Mouse (Mus musculus) kidney, embryonic 14.5 days (tissue): ENCODE data around the gene Dbn1. TPM values are rescaled to one million over a fixed set of nuclear protein-coding genes. Genes with fewer than 3 reads are reported as not detected.

Source experiments
- ATAC-seq: fragments of 200-750 bp; cut with Nextera tagmentation; 2 replicates; pipeline ENCODE4 v1.8.0; 2017; ENCODE audit warnings: moderate number of reproducible peaks, mild to moderate bottlenecking, moderate TSS enrichment, moderate library complexity; ENCODE audit not compliant: low FRiP score, low TSS enrichment
- H3K27ac ChIP-seq: fragments of 300-500 bp; sonication (generic); 2 replicates; pipeline ENCODE4 v1.5.1; 2014; ENCODE audit warnings: low read depth, mild to moderate bottlenecking, low read length, moderate library complexity, mixed read lengths
- H3K27me3 ChIP-seq: fragments of 300-500 bp; sonication (generic); 2 replicates; pipeline ENCODE4 v1.6.1; 2014; ENCODE audit warnings: mild to moderate bottlenecking, low read length; ENCODE audit not compliant: control insufficient read depth, insufficient read depth
- H3K36me3 ChIP-seq: fragments of 300-500 bp; sonication (generic); 2 replicates; pipeline ENCODE4 v1.6.1; 2014; ENCODE audit warnings: low read length, mixed read lengths; ENCODE audit not compliant: control insufficient read depth, insufficient read depth
- H3K4me1 ChIP-seq: fragments of 300-500 bp; sonication (generic); 2 replicates; pipeline ENCODE4 v1.6.1; 2014; ENCODE audit warnings: low read length, mixed read lengths; ENCODE audit not compliant: control insufficient read depth, insufficient read depth
- H3K4me2 ChIP-seq: fragments of 300-500 bp; sonication (generic); replicated peaks from 2 replicates; pipeline ENCODE4 v1.6.1; 2014; ENCODE audit warnings: low read depth, mild to moderate bottlenecking, low read length
- H3K4me3 ChIP-seq: fragments of 300-500 bp; sonication (generic); 2 replicates; pipeline ENCODE4 v1.5.1; 2014; ENCODE audit warnings: mild to moderate bottlenecking, low read length
- H3K9ac ChIP-seq: fragments of 300-500 bp; sonication (generic); 2 replicates; pipeline ENCODE4 v1.6.1; 2014; ENCODE audit warnings: low read depth, mild to moderate bottlenecking, low read length, moderate library complexity
- H3K9me3 ChIP-seq: fragments of 300-500 bp; sonication (generic); 2 replicates; pipeline ENCODE4 v1.6.1; 2016; ENCODE audit warnings: low read length; ENCODE audit not compliant: control insufficient read depth
- WGBS: fragments of 180-500 bp; shearing (Covaris S2); extraction: QIAGEN DNeasy Blood & Tissue Kit; methylation state at CpG from one replicate; pipeline ENCODE4 v1.1.7; 2014; 5-methylcytosine and 5-hydroxymethylcytosine counted together
- polyA plus RNA-seq: library from polyadenylated mRNA; unstranded; fragments of >200 nt; fragmentation: Nextera tagmentation; extraction: Ambion mirVana; gene quantifications from 2 replicates; pipeline ENCODE4 v1.2.1, GENCODE M21; 2014

Dbn1 gene
- polyA plus RNA-seq, 1 experiment from 2014 or later: 164 TPM

GRCm38 (mm10) chr13:55512379-55513031 lies 24.6 kb upstream of the Dbn1 start:
- Histone ChIP-seq H3K27ac (peak overlapping the region; percentile 72; the same call in 1 of the 2 replicates), H3K27me3 (no peaks in the 10 kb centered on the region; the same call in 1 of the 2 replicates), H3K9me3 (no peaks in the 10 kb centered on the region), H3K9ac (peak overlapping the region; percentile 70), H3K4me1 (peaks cover 26% of the 10 kb centered on the region), H3K4me2 (peak overlapping the region; percentile 93), H3K4me3 (peak overlapping the region; percentile 58), H3K36me3 (peaks cover 28% of the 10 kb centered on the region)
- 1% methylated on average over 25 of the region's 25 CpGs for WGBS
- ATAC-seq: peak; percentile 58

DNA sequence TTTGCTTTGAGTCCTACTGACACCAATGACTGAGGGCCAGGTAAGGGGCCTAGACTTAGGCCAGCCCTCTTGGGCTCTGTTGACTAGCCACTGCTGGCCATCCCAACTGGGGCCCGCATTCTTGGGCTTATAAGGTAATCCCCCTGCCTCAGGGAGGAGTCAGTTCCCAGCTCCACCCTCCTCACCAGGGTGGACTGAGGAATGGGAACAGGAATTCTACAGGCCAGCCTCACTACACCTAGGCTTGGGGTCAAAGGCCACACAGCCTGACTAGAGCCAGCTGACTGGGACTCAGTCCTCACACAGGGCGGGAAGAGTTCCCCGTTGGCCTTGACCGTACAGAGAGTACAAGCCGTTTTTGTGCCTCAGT lies 23.6 kb upstream of the Dbn1 start:
- 39% methylated on average over 5 of the region's 5 CpGs for WGBS
- Histone ChIP-seq H3K4me1 (peaks cover 26% of the 10 kb centered on the region), H3K36me3 (peaks cover 38% of the 10 kb centered on the region), H3K4me2 (peak overlapping the region; percentile 93), H3K9ac (no peak overlapping the region), H3K27ac (peak overlapping the region; percentile 84; the same call in 1 of the 2 replicates), H3K4me3 (peak overlapping the region; percentile 58; the same call in 1 of the 2 replicates), H3K27me3 (no peaks in the 10 kb centered on the region; the same call in 1 of the 2 replicates), H3K9me3 (no peaks in the 10 kb centered on the region)
- ATAC-seq: no peak

- ATAC-seq: peak; percentile 68
- WGBS: 15% methylated on average over 6 of the region's 6 CpGs
- Histone ChIP-seq H3K4me1 (peaks cover 26% of the 10 kb centered on the region), H3K4me3 (peak overlapping the region; percentile 58), H3K4me2 (peak overlapping the region; percentile 93), H3K27ac (peak overlapping the region; percentile 84; the same call in 1 of the 2 replicates), H3K36me3 (peaks cover 44% of the 10 kb centered on the region), H3K9ac (no peak overlapping the region; the same call in 1 of the 2 replicates), H3K27me3 (no peaks in the 10 kb centered on the region; the same call in 1 of the 2 replicates), H3K9me3 (no peaks in the 10 kb centered on the region)
Measured at GRCm38 (mm10) chr13:55510668-55511491, 23.0 kb upstream of the Dbn1 start.

DNA sequence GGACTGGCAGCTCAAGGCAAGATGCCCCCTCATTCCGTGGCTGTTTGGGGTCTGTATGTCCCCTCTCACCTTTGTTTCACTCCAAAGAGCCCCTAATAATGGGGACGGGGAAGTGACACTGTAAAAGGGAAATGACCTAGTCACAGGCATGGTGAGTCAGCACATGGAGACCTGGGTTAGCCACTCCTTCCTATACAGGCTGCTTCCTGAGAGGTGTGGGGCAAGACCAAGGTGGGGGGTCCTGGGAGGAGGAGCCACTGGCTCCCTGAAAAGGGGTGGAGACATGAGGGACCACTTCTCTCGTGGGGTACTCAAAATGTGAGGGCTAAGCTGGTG lies 22.4 kb upstream of the Dbn1 start:
- no peaks in the 10 kb centered on the region for H3K9me3 ChIP-seq
- no peak overlapping the region for H3K4me3 ChIP-seq
- no peaks in the 10 kb centered on the region; the same call in 1 of the 2 replicates for H3K27me3 ChIP-seq
- peak; percentile 2; the same call in 1 of the 2 replicates for ATAC-seq
- 31% methylated on average over 3 of the region's 3 CpGs for WGBS
- peaks cover 50% of the 10 kb centered on the region for H3K36me3 ChIP-seq
- no peak overlapping the region for H3K9ac ChIP-seq
- H3K4me2 ChIP-seq: no peak overlapping the region; the same call in 1 of the 2 replicates
- 0 out of 2 replicates have a peak overlapping the region, but pooled peaks have one; percentile 51 for H3K27ac ChIP-seq
- peaks cover 26% of the 10 kb centered on the region for H3K4me1 ChIP-seq

DNA sequence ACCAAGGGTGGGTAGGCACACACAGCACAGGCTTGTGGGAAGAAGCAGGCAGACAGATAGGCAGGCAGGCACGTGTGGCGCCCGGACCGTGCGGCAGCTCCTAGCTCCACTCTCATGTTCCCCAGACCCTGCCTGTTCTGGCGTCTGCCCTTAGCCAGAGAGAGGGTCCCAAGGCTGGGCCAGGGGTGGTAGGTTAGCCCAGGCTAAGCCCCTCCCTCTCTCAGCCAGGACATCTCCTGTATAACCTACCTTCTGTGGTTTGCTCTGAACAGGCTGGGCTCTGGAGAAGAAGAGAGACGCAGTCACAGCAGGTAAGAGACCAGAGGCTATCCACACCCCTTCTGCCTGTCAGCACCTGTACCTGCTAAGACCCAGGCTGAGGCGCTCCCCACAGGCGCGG lies 20.6 kb upstream of the Dbn1 start:
- ATAC-seq: no peak
- H3K9ac ChIP-seq: no peak overlapping the region
- no peak overlapping the region for H3K27ac ChIP-seq
- no peaks in the 10 kb centered on the region for H3K27me3 ChIP-seq
- 97% methylated on average over 10 of the region's 10 CpGs for WGBS
- peaks cover 68% of the 10 kb centered on the region for H3K36me3 ChIP-seq
- no peak overlapping the region for H3K4me3 ChIP-seq
- H3K9me3 ChIP-seq: no peaks in the 10 kb centered on the region
- peaks cover 26% of the 10 kb centered on the region for H3K4me1 ChIP-seq
- H3K4me2 ChIP-seq: no peak overlapping the region

GRCm38 (mm10) chr13:55507877-55508276 lies 20.0 kb upstream of the Dbn1 start:
- no peak overlapping the region for H3K27ac ChIP-seq
- H3K4me3 ChIP-seq: no peak overlapping the region
- H3K27me3 ChIP-seq: no peaks in the 10 kb centered on the region
- H3K9me3 ChIP-seq: no peaks in the 10 kb centered on the region
- H3K36me3 ChIP-seq: peaks cover 74% of the 10 kb centered on the region
- WGBS: 60% methylated on average over 11 of the region's 11 CpGs
- H3K9ac ChIP-seq: no peak overlapping the region
- H3K4me1 ChIP-seq: peaks cover 26% of the 10 kb centered on the region
- no peak for ATAC-seq
- H3K4me2 ChIP-seq: no peak overlapping the region

DNA sequence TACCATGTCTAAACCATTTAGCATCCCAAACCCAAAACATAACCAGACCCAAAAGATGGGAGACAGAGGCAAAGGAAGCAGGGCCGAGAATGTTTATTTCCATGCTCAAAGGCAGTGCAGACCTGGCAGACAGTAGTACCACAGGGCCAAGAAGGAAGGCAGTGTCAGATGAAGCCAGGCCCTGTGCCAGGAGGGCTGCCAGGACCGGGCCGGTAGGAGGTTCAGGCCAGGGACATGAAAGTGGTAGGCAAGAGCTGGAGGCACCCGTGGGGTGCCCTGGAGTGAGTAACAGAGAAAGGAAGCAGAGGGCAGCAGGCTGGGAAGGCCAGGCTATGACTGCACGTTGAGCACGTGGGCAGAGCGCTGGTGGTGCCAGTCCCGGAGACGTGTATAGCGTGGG lies 18.8 kb upstream of the Dbn1 start:
- Histone ChIP-seq H3K27me3 (no peaks in the 10 kb centered on the region), H3K9ac (no peak overlapping the region), H3K4me2 (no peak overlapping the region), H3K9me3 (no peaks in the 10 kb centered on the region), H3K27ac (no peak overlapping the region), H3K36me3 (peaks cover 84% of the 10 kb centered on the region), H3K4me3 (no peak overlapping the region), H3K4me1 (peaks cover 17% of the 10 kb centered on the region)
- no peak for ATAC-seq
- WGBS: 96% methylated on average over 10 of the region's 10 CpGs

DNA sequence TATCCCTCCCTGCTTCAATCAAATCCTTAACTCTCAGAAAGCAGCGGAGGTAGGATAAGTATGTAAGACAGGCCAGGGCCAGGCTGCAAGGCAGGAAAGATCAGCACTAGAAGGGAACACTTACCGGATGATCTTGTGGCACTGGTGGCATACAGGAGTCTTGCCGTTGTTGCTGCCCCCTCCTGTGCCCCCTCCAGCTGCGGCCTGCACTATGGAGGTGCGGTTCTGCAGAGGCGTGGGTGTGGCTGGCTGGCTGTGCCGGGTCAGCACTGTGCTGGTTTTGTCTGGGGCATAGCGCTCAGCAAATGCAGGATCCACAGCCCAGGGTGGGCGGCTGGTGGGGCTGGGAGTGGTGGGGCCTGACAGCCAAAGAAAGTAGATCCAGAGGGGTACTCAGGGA lies 17.9 kb upstream of the Dbn1 start:
- Histone ChIP-seq H3K4me1 (peaks cover 9% of the 10 kb centered on the region), H3K9ac (no peak overlapping the region), H3K4me2 (no peak overlapping the region), H3K36me3 (peaks cover 90% of the 10 kb centered on the region), H3K27ac (no peak overlapping the region), H3K27me3 (no peaks in the 10 kb centered on the region), H3K4me3 (no peak overlapping the region), H3K9me3 (no peaks in the 10 kb centered on the region)
- WGBS: 94% methylated on average over 9 of the region's 9 CpGs
- ATAC-seq: no peak

- no peak for ATAC-seq
- Histone ChIP-seq H3K4me2 (no peak overlapping the region), H3K36me3 (peaks cover 89% of the 10 kb centered on the region), H3K27ac (no peak overlapping the region), H3K4me1 (no peaks in the 10 kb centered on the region), H3K9me3 (no peaks in the 10 kb centered on the region), H3K9ac (no peak overlapping the region), H3K27me3 (no peaks in the 10 kb centered on the region), H3K4me3 (no peak overlapping the region)
- 91% methylated on average over 5 of the region's 5 CpGs for WGBS
Measured at GRCm38 (mm10) chr13:55504390-55504789, 16.5 kb upstream of the Dbn1 start.
